Mouse (Mus musculus): ENCODE data around the gene Myl6. TPM values are rescaled to one million over a fixed set of nuclear protein-coding genes. Genes with fewer than 3 reads are reported as not detected.

The Myl6 gene
- polyA plus RNA-seq, 1 experiment from 2014 or later = 685 TPM

GRCm38 (mm10) chr10:128459409-128460269, 34.3 kb downstream of the Myl6 start:
- Histone ChIP-seq H3K9ac (ENCODE audit: low read depth, low read length) (peak overlapping the region; percentile 88), H3K9me3 (ENCODE audit: control insufficient read depth, low read length) (no peaks in the 10 kb centered on the region), H3K4me2 (peak overlapping the region; percentile 76), H3K4me1 (replicated peaks; ENCODE audit: control insufficient read depth, insufficient read depth, low read length) (peaks cover 12% of the 10 kb centered on the region; the same call in 1 of the 2 replicates), H3K27me3 (replicated peaks; ENCODE audit: control insufficient read depth, insufficient read depth, low read length) (no peaks in the 10 kb centered on the region), H3K36me3 (ENCODE audit: control insufficient read depth, insufficient read depth, low read length) (peaks cover 14% of the 10 kb centered on the region), H3K4me3 (ENCODE audit: low read depth, low read length) (peak overlapping the region; percentile 97), H3K27ac (ENCODE audit: low read depth, low read length) (peak overlapping the region; percentile 98)
- DNase-seq (ENCODE audit: low spot score) (peak; percentile 73), ATAC-seq (replicated peaks; ENCODE audit: low FRiP score) (peak; percentile 70)
- 1% methylated on average over 39 of the region's 67 CpGs for WGBS

GRCm38 (mm10) chr10:128458719-128459408, 35.1 kb downstream of the Myl6 start, which contains the start of gene Smarcc2:
Gene Smarcc2 (plus strand): TSS chr10:128459248.
- Histone ChIP-seq H3K27ac (ENCODE audit: low read depth, low read length) (peak within 1 kb of the TSS; percentile 98), H3K27me3 (replicated peaks; ENCODE audit: control insufficient read depth, insufficient read depth, low read length) (no peaks in the 10 kb centered on the region), H3K4me3 (ENCODE audit: low read depth, low read length) (peak within 1 kb of the TSS; percentile 97), H3K36me3 (ENCODE audit: control insufficient read depth, insufficient read depth, low read length) (peaks cover 10% of the 10 kb centered on the region), H3K9ac (ENCODE audit: low read depth, low read length) (peak within 1 kb of the TSS; percentile 88), H3K4me2 (peak within 1 kb of the TSS; percentile 76), H3K9me3 (ENCODE audit: control insufficient read depth, low read length) (no peaks in the 10 kb centered on the region), H3K4me1 (replicated peaks; ENCODE audit: control insufficient read depth, insufficient read depth, low read length) (peaks cover 12% of the 10 kb centered on the region; the same call in 1 of the 2 replicates)
- ATAC-seq (replicated peaks; ENCODE audit: low FRiP score) (peak; percentile 81), DNase-seq (ENCODE audit: low spot score) (peak; percentile 83)
- under 1% methylated on average over 79 of the region's 86 CpGs for WGBS

- no peaks in the 10 kb centered on the region for H3K27me3 ChIP-seq (replicated peaks; ENCODE audit: control insufficient read depth, insufficient read depth, low read length)
- ATAC-seq (replicated peaks; ENCODE audit: low FRiP score) = peak; percentile 67
- no peaks in the 10 kb centered on the region for H3K9me3 ChIP-seq (ENCODE audit: control insufficient read depth, low read length)
- peak overlapping the region; percentile 97 for H3K4me3 ChIP-seq (ENCODE audit: low read depth, low read length)
- H3K9ac ChIP-seq (ENCODE audit: low read depth, low read length) = peak overlapping the region; percentile 88
- H3K4me1 ChIP-seq (replicated peaks; ENCODE audit: control insufficient read depth, insufficient read depth, low read length) = peaks cover 12% of the 10 kb centered on the region; the same call in 1 of the 2 replicates
- peaks cover 6% of the 10 kb centered on the region for H3K36me3 ChIP-seq (ENCODE audit: control insufficient read depth, insufficient read depth, low read length)
- peak overlapping the region; percentile 76 for H3K4me2 ChIP-seq
- H3K27ac ChIP-seq (ENCODE audit: low read depth, low read length) = peak overlapping the region; percentile 98
- under 1% methylated on average over 29 of the region's 29 CpGs for WGBS
- peak; percentile 99 for DNase-seq (ENCODE audit: low spot score)
These were observed 35.6 kb downstream of the Myl6 start for GRCm38 (mm10) chr10:128458348-128458718.

GRCm38 (mm10) chr10:128457676-128458075, 36.3 kb downstream of the Myl6 start:
- no peaks in the 10 kb centered on the region for H3K27me3 ChIP-seq (replicated peaks; ENCODE audit: control insufficient read depth, insufficient read depth, low read length)
- 88% methylated on average over 6 of the region's 6 CpGs for WGBS
- DNase-seq (ENCODE audit: low spot score) (no peak), ATAC-seq (replicated peaks; ENCODE audit: low FRiP score) (no peak)
- H3K27ac ChIP-seq (ENCODE audit: low read depth, low read length) = no peak overlapping the region
- H3K9ac ChIP-seq (ENCODE audit: low read depth, low read length) = 0 out of 2 replicates have a peak overlapping the region, but pooled peaks have one; percentile 17
- no peaks in the 10 kb centered on the region for H3K9me3 ChIP-seq (ENCODE audit: control insufficient read depth, low read length)
- H3K36me3 ChIP-seq (ENCODE audit: control insufficient read depth, insufficient read depth, low read length) = peaks cover 4% of the 10 kb centered on the region
- peak overlapping the region; percentile 76; the same call in 1 of the 2 replicates for H3K4me2 ChIP-seq
- H3K4me1 ChIP-seq (replicated peaks; ENCODE audit: control insufficient read depth, insufficient read depth, low read length) = peaks cover 12% of the 10 kb centered on the region; the same call in 1 of the 2 replicates
- no peak overlapping the region for H3K4me3 ChIP-seq (ENCODE audit: low read depth, low read length)

- H3K4me3 ChIP-seq (ENCODE audit: low read depth, low read length) = no peak overlapping the region
- DNase-seq (ENCODE audit: low spot score) = peak; percentile 47
- H3K27ac ChIP-seq (ENCODE audit: low read depth, low read length) = no peak overlapping the region
- H3K9ac ChIP-seq (ENCODE audit: low read depth, low read length) = no peak overlapping the region
- H3K36me3 ChIP-seq (ENCODE audit: control insufficient read depth, insufficient read depth, low read length) = no peaks in the 10 kb centered on the region
- H3K4me1 ChIP-seq (replicated peaks; ENCODE audit: control insufficient read depth, insufficient read depth, low read length) = peaks cover 3% of the 10 kb centered on the region; the same call in 1 of the 2 replicates
- ATAC-seq (replicated peaks; ENCODE audit: low FRiP score) = no peak
- 1% methylated on average over 6 of the region's 6 CpGs for WGBS
- peak overlapping the region; percentile 43 for H3K4me2 ChIP-seq
- H3K9me3 ChIP-seq (ENCODE audit: control insufficient read depth, low read length) = no peaks in the 10 kb centered on the region
- no peaks in the 10 kb centered on the region for H3K27me3 ChIP-seq (replicated peaks; ENCODE audit: control insufficient read depth, insufficient read depth, low read length)
These were observed 38.7 kb downstream of the Myl6 start for GRCm38 (mm10) chr10:128455280-128455679.

- no peak overlapping the region for H3K27ac ChIP-seq (ENCODE audit: low read depth, low read length)
- no peaks in the 10 kb centered on the region for H3K27me3 ChIP-seq (replicated peaks; ENCODE audit: control insufficient read depth, insufficient read depth, low read length)
- no peak overlapping the region for H3K4me3 ChIP-seq (ENCODE audit: low read depth, low read length)
- no peaks in the 10 kb centered on the region for H3K9me3 ChIP-seq (ENCODE audit: control insufficient read depth, low read length)
- ATAC-seq (replicated peaks; ENCODE audit: low FRiP score) (no peak), DNase-seq (ENCODE audit: low spot score) (no peak)
- H3K36me3 ChIP-seq (ENCODE audit: control insufficient read depth, insufficient read depth, low read length) = no peaks in the 10 kb centered on the region
- WGBS = 74% methylated on average over 3 of the region's 3 CpGs
- no peaks in the 10 kb centered on the region for H3K4me1 ChIP-seq (replicated peaks; ENCODE audit: control insufficient read depth, insufficient read depth, low read length)
- no peak overlapping the region for H3K9ac ChIP-seq (ENCODE audit: low read depth, low read length)
- no peak overlapping the region for H3K4me2 ChIP-seq
These were observed 39.5 kb downstream of the Myl6 start for GRCm38 (mm10) chr10:128454471-128454870.

- no peak for ATAC-seq (replicated peaks; ENCODE audit: low FRiP score)
- no peaks in the 10 kb centered on the region for H3K4me1 ChIP-seq (replicated peaks; ENCODE audit: control insufficient read depth, insufficient read depth, low read length)
- H3K4me2 ChIP-seq = no peak overlapping the region
- DNase-seq (ENCODE audit: low spot score) = no peak
- no peaks in the 10 kb centered on the region for H3K36me3 ChIP-seq (ENCODE audit: control insufficient read depth, insufficient read depth, low read length)
- 83% methylated on average over 6 of the region's 6 CpGs for WGBS
- no peaks in the 10 kb centered on the region for H3K27me3 ChIP-seq (replicated peaks; ENCODE audit: control insufficient read depth, insufficient read depth, low read length)
- no peaks in the 10 kb centered on the region for H3K9me3 ChIP-seq (ENCODE audit: control insufficient read depth, low read length)
- no peak overlapping the region for H3K27ac ChIP-seq (ENCODE audit: low read depth, low read length)
- H3K4me3 ChIP-seq (ENCODE audit: low read depth, low read length) = no peak overlapping the region
- no peak overlapping the region for H3K9ac ChIP-seq (ENCODE audit: low read depth, low read length)
These were observed 42.9 kb downstream of the Myl6 start for GRCm38 (mm10) chr10:128451014-128451413.

GRCm38 (mm10) chr10:128445407-128445806, 48.5 kb downstream of the Myl6 start:
- WGBS = 37% methylated on average over 4 of the region's 4 CpGs
- H3K27me3 ChIP-seq (replicated peaks; ENCODE audit: control insufficient read depth, insufficient read depth, low read length) = no peaks in the 10 kb centered on the region
- no peak overlapping the region for H3K9ac ChIP-seq (ENCODE audit: low read depth, low read length)
- ATAC-seq (replicated peaks; ENCODE audit: low FRiP score) (no peak), DNase-seq (ENCODE audit: low spot score) (no peak)
- H3K4me1 ChIP-seq (replicated peaks; ENCODE audit: control insufficient read depth, insufficient read depth, low read length) = no peaks in the 10 kb centered on the region
- no peaks in the 10 kb centered on the region for H3K9me3 ChIP-seq (ENCODE audit: control insufficient read depth, low read length)
- no peaks in the 10 kb centered on the region; the same call in 1 of the 2 replicates for H3K36me3 ChIP-seq (ENCODE audit: control insufficient read depth, insufficient read depth, low read length)
- no peak overlapping the region for H3K27ac ChIP-seq (ENCODE audit: low read depth, low read length)
- H3K4me3 ChIP-seq (ENCODE audit: low read depth, low read length) = no peak overlapping the region
- no peak overlapping the region for H3K4me2 ChIP-seq

Data from liver, embryonic 11.5 days (tissue).